Mouse (Mus musculus) spleen, postnatal 10 days (tissue): ENCODE results near the gene Gpr84.
A peak's percentile ranks its signal among the peaks of the same experiment; 100 is the strongest.

Experiments
- DNase-seq, 2 experiments: peaks; one replicate each; pipeline ENCODE4 v3.0.0; 2021 to 2022; ENCODE audit warnings: low spot score in 2 of 2

Gene Gpr84

GRCm38 (mm10) chr15:103310365-103310910 is at the start of gene Gpr84:
TSS of gene Gpr84 (minus strand) at chr15:103310612.
- DNase-seq, result no peak

- no peak for DNase-seq
Measured at GRCm38 (mm10) chr15:103359869-103360602, 49.6 kb upstream of the Gpr84 start.

GRCm38 (mm10) chr15:103359122-103359510 is 48.7 kb upstream of the Gpr84 start:
- no peak for DNase-seq

GRCm38 (mm10) chr15:103358278-103359121 is 48.1 kb upstream of the Gpr84 start:
- no peak for DNase-seq

GRCm38 (mm10) chr15:103357817-103358216 is 47.4 kb upstream of the Gpr84 start:
- no peak for DNase-seq

- no peak for DNase-seq
Measured at GRCm38 (mm10) chr15:103356130-103356529, 45.7 kb upstream of the Gpr84 start.

- DNase-seq, result no peak
Measured at GRCm38 (mm10) chr15:103355420-103355819, 45.0 kb upstream of the Gpr84 start.

- DNase-seq, result no peak
Measured at GRCm38 (mm10) chr15:103354690-103355089, 44.3 kb upstream of the Gpr84 start.

- DNase-seq, result no peak
Measured at GRCm38 (mm10) chr15:103353511-103354256, 43.3 kb upstream of the Gpr84 start.

- DNase-seq, result peak in 1 of 2 experiments; percentile 71
Measured at GRCm38 (mm10) chr15:103352856-103353255, 42.4 kb upstream of the Gpr84 start.

GRCm38 (mm10) chr15:103347275-103347684 is 36.9 kb upstream of the Gpr84 start:
- DNase-seq, result peak in 1 of 2 experiments; percentile 79

GRCm38 (mm10) chr15:103345789-103346188 is 35.4 kb upstream of the Gpr84 start:
- no peak for DNase-seq

- no peak for DNase-seq
Measured at GRCm38 (mm10) chr15:103343556-103343955, 33.1 kb upstream of the Gpr84 start.

- DNase-seq, result no peak
Measured at GRCm38 (mm10) chr15:103343008-103343407, 32.6 kb upstream of the Gpr84 start.

GRCm38 (mm10) chr15:103342415-103342814 is 32.0 kb upstream of the Gpr84 start:
- DNase-seq, result peak in 1 of 2 experiments; percentile 78

GRCm38 (mm10) chr15:103341547-103341946 is 31.1 kb upstream of the Gpr84 start:
- no peak for DNase-seq

- DNase-seq, result no peak
Measured at GRCm38 (mm10) chr15:103340786-103341185, 30.4 kb upstream of the Gpr84 start.

- peak; percentile 30 to 79 for DNase-seq
Measured at GRCm38 (mm10) chr15:103339961-103340337, 29.5 kb upstream of the Gpr84 start, which contains the start of gene Zfp385a. TSS of gene Zfp385a (minus strand) at chr15:103340093.

GRCm38 (mm10) chr15:103339166-103339960 is 29.0 kb upstream of the Gpr84 start:
- no peak for DNase-seq

GRCm38 (mm10) chr15:103338829-103339165 is 28.4 kb upstream of the Gpr84 start:
- no peak for DNase-seq
